Mouse (Mus musculus): ENCODE measurements at regions not wholly inside any gene's neighbourhood (a gene's known extent, or its start where the extent isn't known, plus 50 kb on each side); places are given as distances from the start of the nearest gene placed in this dataset.

GRCm38 (mm10) chr19:36242946-36243345 is 105.2 kb upstream of the Pcgf5 start:
- TF ChIP-seq CTCF (conservative IDR thresholded peaks at IDR 0.05; ENCODE audit: low read length) = no peak
- TF ChIP-seq POU5F1 (IDR thresholded peaks at IDR 0.05; ENCODE audit: borderline replicate concordance, low read length) = no peak
- TF ChIP-seq NANOG (IDR thresholded peaks at IDR 0.05; ENCODE audit: borderline replicate concordance, low read length) = no peak

All from E14TG2a.4 (cell line).